Mouse (Mus musculus) stomach, embryonic 15.5 days (tissue): ENCODE data around the gene Zfp605. TPM values are rescaled to one million over a fixed set of nuclear protein-coding genes. Genes with fewer than 3 reads are reported as not detected.

Experiments used
- ATAC-seq: fragments of 200-750 bp; cut with Nextera tagmentation; 2 replicates; pipeline ENCODE4 v1.8.0; 2017; ENCODE audit warnings: low read depth, moderate number of reproducible peaks, moderate TSS enrichment; ENCODE audit not compliant: insufficient read depth, low FRiP score
- H3K27ac ChIP-seq: fragments of 300-500 bp; sonication (generic); 2 replicates; pipeline ENCODE4 v1.5.1; 2015; ENCODE audit warnings: mild to moderate bottlenecking, inconsistent platforms
- H3K27me3 ChIP-seq: fragments of 300-500 bp; sonication (generic); replicated peaks from 2 replicates; pipeline ENCODE4 v1.6.1; 2015; ENCODE audit warnings: inconsistent platforms
- H3K36me3 ChIP-seq: fragments of 300-500 bp; sonication (generic); 2 replicates; pipeline ENCODE4 v1.6.1; 2015; ENCODE audit warnings: inconsistent platforms
- H3K4me1 ChIP-seq: fragments of 300-500 bp; sonication (generic); 2 replicates; pipeline ENCODE4 v1.6.1; 2015; ENCODE audit warnings: inconsistent platforms
- H3K4me2 ChIP-seq: fragments of 300-500 bp; sonication (generic); 2 replicates; pipeline ENCODE4 v1.6.1; 2015; ENCODE audit warnings: mild to moderate bottlenecking, inconsistent platforms
- H3K4me3 ChIP-seq: fragments of 300-500 bp; sonication (generic); replicated peaks from 2 replicates; pipeline ENCODE4 v1.5.1; 2015; ENCODE audit warnings: inconsistent platforms
- H3K9ac ChIP-seq: fragments of 300-500 bp; sonication (generic); 2 replicates; pipeline ENCODE4 v1.6.1; 2015; ENCODE audit warnings: inconsistent platforms
- H3K9me3 ChIP-seq: fragments of 300-500 bp; sonication (generic); 2 replicates; pipeline ENCODE4 v1.6.1; 2016; ENCODE audit warnings: inconsistent platforms
- WGBS: fragments of 180-500 bp; shearing (Covaris S2); methylation state at CpG from one replicate; pipeline ENCODE4 v1.1.7; 2015; 5-methylcytosine and 5-hydroxymethylcytosine counted together
- polyA plus RNA-seq: library from polyadenylated mRNA; unstranded; fragments of >200 nt; fragmentation: Nextera tagmentation; extraction: Ambion mirVana; gene quantifications from 2 replicates; pipeline ENCODE4 v1.2.1, GENCODE M21; 2015

Zfp605 gene
- polyA plus RNA-seq, 1 experiment from 2014 or later, result 5.4 TPM

DNA sequence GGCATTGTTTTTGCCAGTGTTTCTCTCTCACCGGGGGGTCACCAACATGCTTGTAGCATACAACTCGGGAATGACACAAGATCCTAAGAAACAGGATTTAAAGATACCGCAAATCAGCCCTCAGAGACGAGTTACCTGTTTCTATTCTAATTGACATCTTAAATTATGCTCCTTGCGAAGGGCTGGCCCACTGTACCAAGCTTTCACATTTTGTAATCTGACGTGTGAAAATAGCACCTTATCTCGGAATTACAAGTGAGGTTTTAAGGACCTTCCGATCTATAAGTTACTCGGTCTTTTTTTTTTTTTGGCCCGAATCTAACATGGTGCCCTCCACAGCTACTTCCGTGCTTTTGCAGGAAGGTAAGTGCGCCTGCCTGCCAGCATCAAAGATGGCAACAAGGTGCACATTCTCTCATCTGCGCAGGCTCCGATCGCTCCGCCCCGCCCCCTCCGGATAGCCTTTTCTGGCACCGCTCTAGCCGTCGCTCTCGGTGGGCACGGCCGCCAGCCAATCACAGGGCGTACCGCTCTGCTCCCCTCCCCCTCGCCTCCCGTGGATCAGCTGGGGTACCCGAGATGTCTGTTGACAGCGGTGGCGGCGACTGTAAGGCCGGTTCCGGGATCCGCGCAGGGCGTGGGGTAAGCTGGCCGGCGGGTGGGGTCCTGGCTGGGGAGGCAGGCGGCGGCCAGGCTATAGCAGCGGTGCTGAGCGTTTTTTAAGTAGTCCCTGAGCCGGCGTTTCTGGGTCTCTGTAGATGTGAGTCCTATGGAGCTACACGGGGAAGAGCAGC is 25.6 kb downstream of the Zfp605 start, which contains the start of gene Chfr:
TSS of gene Chfr (plus strand) at position 550 of the 794 bp plus-strand sequence.
- Histone ChIP-seq H3K27me3 (no peaks in the 10 kb centered on the region), H3K27ac (peak within 1 kb of the TSS; percentile 58; the same call in 1 of the 2 replicates), H3K4me2 (peak within 1 kb of the TSS; percentile 81), H3K9me3 (no peaks in the 10 kb centered on the region), H3K36me3 (peaks cover 4% of the 10 kb centered on the region; the same call in 1 of the 2 replicates), H3K4me1 (no peaks in the 10 kb centered on the region), H3K4me3 (peak within 1 kb of the TSS; percentile 88), H3K9ac (peak within 1 kb of the TSS; percentile 59)
- peak; percentile 100 for ATAC-seq
- whole genome bisulfite sequencing, result 4% methylated on average over 46 of the region's 46 CpGs

DNA sequence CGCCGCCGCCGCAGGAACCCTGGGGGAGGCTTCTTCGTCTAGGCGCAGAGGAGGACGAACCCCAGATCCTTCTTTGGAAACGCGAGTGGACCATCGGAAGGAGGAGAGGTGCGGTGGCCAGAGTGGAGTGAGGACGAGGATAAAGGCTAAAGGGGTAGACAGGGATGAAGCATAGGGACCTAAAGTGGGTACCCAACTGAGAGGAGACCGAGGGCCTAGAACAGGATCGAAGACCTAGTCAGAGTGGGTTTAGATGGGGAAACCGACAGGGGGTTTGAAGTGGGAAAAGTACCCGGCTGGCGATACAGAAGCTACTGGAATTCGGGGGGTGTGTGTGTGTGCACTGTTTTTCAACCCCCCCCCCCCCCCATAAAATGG is 26.2 kb downstream of the Zfp605 start:
- no peak for ATAC-seq
- peak overlapping the region; percentile 88 for H3K4me3 ChIP-seq
- no peaks in the 10 kb centered on the region for H3K4me1 ChIP-seq
- H3K9ac ChIP-seq, result peak overlapping the region; percentile 59
- peak overlapping the region; percentile 58; the same call in 1 of the 2 replicates for H3K27ac ChIP-seq
- H3K4me2 ChIP-seq, result peak overlapping the region; percentile 81
- no peaks in the 10 kb centered on the region for H3K9me3 ChIP-seq
- peaks cover 4% of the 10 kb centered on the region; the same call in 1 of the 2 replicates for H3K36me3 ChIP-seq
- no peaks in the 10 kb centered on the region for H3K27me3 ChIP-seq
- 6% methylated on average over 18 of the region's 18 CpGs for WGBS

DNA sequence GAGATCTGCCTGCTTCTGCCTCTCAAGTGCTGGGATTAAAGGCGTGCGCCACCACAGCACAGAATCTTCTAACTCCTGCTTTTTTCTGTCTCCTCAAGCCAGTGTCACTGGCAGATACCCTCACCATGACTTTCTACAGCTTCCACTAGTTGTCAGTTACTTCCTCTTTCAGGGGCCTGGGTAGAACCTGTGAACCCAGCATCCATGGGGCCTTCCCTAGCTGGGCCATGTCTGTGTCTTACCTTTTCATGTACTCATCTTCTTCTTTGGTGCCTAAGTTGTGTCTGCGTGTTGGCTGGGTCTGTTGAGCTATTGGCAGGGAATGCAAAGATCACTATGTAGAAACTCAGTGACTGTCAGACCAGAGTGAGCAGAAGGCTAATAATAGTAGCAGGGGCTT is 27.9 kb downstream of the Zfp605 start:
- Histone ChIP-seq H3K27ac (no peak overlapping the region), H3K36me3 (peaks cover 4% of the 10 kb centered on the region; the same call in 1 of the 2 replicates), H3K4me1 (no peaks in the 10 kb centered on the region), H3K4me3 (no peak overlapping the region), H3K27me3 (no peaks in the 10 kb centered on the region), H3K9ac (no peak overlapping the region), H3K9me3 (no peaks in the 10 kb centered on the region), H3K4me2 (no peak overlapping the region)
- WGBS, result 95% methylated on average over 3 of the region's 3 CpGs
- ATAC-seq, result no peak

DNA sequence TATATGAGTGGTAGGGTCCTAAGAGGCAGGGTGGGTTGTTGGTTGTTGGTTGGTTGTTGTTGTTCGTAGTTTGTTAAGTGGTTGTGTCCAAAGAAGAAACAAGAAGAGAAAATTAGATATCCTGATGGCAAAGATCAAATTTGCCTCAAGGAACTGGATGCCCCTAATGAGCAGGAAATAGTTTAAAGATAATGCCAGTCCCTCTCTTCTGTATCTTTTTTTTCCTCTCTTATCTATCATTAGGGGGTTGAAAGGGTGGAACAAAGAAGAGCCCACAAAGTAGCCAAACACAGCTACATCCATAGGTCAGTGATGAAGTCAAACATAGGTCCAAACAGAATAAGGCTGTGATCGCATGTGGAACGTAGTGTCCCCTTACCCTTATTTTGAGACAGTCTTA is 29.4 kb downstream of the Zfp605 start:
- ATAC-seq, result no peak
- H3K27ac ChIP-seq, result no peak overlapping the region
- H3K9me3 ChIP-seq, result no peaks in the 10 kb centered on the region
- WGBS, result 92% methylated on average over 3 of the region's 3 CpGs
- no peak overlapping the region for H3K4me2 ChIP-seq
- H3K27me3 ChIP-seq, result no peaks in the 10 kb centered on the region
- H3K36me3 ChIP-seq, result peaks cover 13% of the 10 kb centered on the region
- no peak overlapping the region for H3K4me3 ChIP-seq
- H3K4me1 ChIP-seq, result no peaks in the 10 kb centered on the region
- no peak overlapping the region for H3K9ac ChIP-seq

DNA sequence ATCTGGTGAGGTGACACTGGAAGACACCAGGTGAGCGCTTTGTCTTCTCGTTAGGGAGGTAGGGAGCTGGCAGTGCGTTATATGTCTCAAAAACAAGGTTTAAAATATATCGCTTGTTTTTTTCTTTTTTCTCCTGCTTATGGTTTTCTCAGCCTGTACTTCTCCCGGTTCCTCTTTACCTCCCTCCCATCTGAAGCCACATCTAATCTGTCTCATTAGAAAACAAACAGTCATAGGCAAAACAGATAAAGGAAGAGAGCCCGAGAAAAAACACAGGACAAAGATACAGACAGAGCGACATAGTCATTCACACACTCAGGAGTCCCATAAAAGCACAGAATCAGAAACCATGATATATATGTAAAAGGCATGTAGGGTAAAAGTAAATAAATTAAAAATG is 30.5 kb downstream of the Zfp605 start:
- Histone ChIP-seq H3K9me3 (no peaks in the 10 kb centered on the region), H3K27ac (no peak overlapping the region), H3K4me3 (no peak overlapping the region), H3K27me3 (no peaks in the 10 kb centered on the region), H3K4me2 (no peak overlapping the region), H3K4me1 (no peaks in the 10 kb centered on the region), H3K36me3 (peaks cover 18% of the 10 kb centered on the region), H3K9ac (no peak overlapping the region)
- 91% methylated on average over 7 of the region's 7 CpGs for WGBS
- no peak for ATAC-seq

DNA sequence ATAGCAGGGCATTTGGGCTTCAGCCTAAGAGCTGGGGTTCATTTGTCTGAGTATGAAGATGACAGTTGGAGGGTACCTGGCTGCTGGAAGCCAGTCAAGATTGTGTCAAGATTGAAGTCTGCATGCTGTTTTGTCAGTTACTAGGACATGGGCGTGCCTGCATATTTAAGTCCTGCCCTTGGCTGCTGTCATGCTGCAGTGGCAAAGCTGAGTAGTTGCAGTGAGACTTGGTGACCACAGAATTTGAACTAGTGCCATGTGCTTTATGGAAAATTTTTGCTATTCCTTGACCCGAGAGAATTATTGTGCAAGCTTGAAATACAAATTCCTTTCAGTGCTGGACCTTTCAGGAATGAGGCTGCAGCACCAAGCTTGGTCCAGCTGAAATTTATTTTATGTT is 32.4 kb downstream of the Zfp605 start:
- no peak for ATAC-seq
- Histone ChIP-seq H3K4me3 (no peak overlapping the region), H3K4me1 (no peaks in the 10 kb centered on the region), H3K9me3 (no peaks in the 10 kb centered on the region), H3K9ac (no peak overlapping the region), H3K4me2 (no peak overlapping the region), H3K36me3 (peaks cover 28% of the 10 kb centered on the region), H3K27ac (no peak overlapping the region), H3K27me3 (no peaks in the 10 kb centered on the region)
- WGBS, result 89% methylated on average over 2 of the region's 2 CpGs

DNA sequence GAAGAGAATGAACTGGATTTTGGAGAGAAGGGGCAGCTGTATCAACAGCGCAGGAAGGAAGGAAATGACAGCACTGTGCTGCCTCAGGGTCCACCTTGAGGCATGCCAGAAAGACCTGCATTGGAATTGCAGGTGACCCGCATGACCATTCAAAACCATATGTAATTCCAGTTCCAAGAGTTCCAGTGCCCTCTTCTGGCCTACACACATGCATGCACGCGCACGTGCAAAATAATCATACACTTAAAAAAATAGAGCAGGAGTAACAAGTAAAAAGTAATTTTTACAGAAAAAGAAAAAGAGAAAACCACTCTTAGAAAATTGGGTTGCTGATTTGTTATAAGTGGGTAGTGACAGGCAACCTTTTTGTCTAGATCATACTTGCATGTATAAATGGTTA is 33.1 kb downstream of the Zfp605 start:
- no peak overlapping the region for H3K4me3 ChIP-seq
- H3K27me3 ChIP-seq, result no peaks in the 10 kb centered on the region
- peaks cover 28% of the 10 kb centered on the region for H3K36me3 ChIP-seq
- no peak overlapping the region for H3K4me2 ChIP-seq
- no peak overlapping the region for H3K9ac ChIP-seq
- 90% methylated on average over 5 of the region's 5 CpGs for WGBS
- no peak overlapping the region for H3K27ac ChIP-seq
- no peak for ATAC-seq
- H3K4me1 ChIP-seq, result no peaks in the 10 kb centered on the region
- no peaks in the 10 kb centered on the region for H3K9me3 ChIP-seq

DNA sequence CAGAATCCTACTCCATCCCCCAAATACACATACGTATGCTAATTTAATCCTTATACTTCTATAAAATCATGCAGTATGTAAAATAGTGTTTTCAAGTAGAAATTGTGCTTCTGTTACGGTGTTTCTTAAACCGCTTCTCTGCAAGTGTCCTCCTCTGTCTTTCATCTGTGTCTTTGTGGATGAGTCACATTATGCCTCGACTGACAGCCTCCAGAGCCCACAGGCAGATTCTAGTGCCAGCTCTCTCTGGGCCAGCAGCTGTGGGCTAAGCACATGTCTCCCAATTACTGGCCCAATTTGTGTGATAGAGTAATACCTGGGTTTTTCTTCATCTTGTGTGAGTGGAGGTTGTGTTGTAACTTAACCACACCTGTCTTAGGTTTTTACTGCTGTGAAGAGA is 59.5 kb downstream of the Zfp605 start:
- peaks cover 20% of the 10 kb centered on the region; the same call in 1 of the 2 replicates for H3K36me3 ChIP-seq
- ATAC-seq, result no peak
- no peaks in the 10 kb centered on the region for H3K9me3 ChIP-seq
- no peak overlapping the region for H3K4me3 ChIP-seq
- no peak overlapping the region for H3K27ac ChIP-seq
- no peak overlapping the region for H3K9ac ChIP-seq
- no peak overlapping the region for H3K4me2 ChIP-seq
- WGBS, result 94% methylated on average over 4 of the region's 4 CpGs
- H3K4me1 ChIP-seq, result no peaks in the 10 kb centered on the region
- no peaks in the 10 kb centered on the region for H3K27me3 ChIP-seq

DNA sequence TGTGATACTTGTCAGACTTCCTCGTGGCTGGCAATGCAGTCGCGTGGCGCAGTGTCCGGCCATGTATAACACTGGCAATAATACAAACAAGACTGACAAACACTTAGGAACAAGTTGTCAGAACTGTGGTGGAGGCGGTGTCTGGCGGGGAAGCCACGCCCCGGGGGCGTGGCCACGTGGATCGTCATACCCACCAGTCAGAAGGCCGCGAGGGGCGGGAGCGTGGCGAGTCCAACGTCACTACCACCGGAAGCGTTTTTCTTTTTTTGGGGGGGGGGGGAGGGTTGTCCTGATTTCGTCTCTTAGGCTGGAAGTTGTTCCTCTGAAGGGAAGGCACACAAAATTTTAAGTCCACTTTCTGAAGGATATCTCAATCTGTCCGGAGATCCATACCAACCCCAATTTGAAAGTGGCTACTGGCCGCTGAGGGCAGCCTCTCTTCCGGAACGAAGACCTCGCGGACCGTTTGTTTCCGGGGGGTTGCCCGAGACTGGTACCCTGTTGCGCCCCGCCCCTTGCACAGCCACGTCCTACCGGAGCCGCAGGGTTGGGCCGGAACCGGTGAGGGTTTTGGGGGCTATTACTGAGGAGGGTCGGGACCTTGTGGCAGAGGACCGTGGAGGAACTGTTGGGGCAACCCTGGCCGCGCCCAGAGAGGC is 66.6 kb downstream of the Zfp605 start, which contains the start of gene Golga3:
TSS of gene Golga3 (plus strand) at position 340 of the 659 bp plus-strand sequence.
- H3K9me3 ChIP-seq, result no peaks in the 10 kb centered on the region
- WGBS, result under 1% methylated on average over 41 of the region's 41 CpGs
- H3K4me3 ChIP-seq, result peak within 1 kb of the TSS; percentile 67
- no peaks in the 10 kb centered on the region for H3K36me3 ChIP-seq
- peak within 1 kb of the TSS; percentile 67 for H3K4me2 ChIP-seq
- H3K4me1 ChIP-seq, result peaks cover 3% of the 10 kb centered on the region; the same call in 1 of the 2 replicates
- peak within 1 kb of the TSS; percentile 80 for H3K27ac ChIP-seq
- H3K9ac ChIP-seq, result peak within 1 kb of the TSS; percentile 61
- ATAC-seq, result peak; percentile 98
- H3K27me3 ChIP-seq, result no peaks in the 10 kb centered on the region

DNA sequence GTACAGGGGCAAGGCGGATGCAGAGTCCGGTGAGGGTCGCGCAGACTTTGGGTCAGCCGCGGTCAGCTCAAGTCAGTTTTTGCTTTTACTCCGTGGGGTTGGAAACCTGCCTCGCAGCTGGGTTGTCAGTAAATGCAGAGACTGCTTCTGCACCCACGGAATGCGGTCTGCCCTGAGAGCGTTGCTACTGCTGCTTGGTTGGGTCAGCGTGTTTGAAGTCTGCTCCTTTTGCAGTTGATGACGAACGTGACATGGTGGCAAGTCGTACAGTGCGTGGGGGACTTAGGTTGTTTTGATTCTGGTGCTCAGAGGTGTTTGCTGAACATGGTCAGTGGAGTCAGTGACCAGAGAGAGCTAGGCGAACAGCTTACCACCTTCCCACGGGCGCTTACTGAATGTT is 67.1 kb downstream of the Zfp605 start:
- no peaks in the 10 kb centered on the region for H3K9me3 ChIP-seq
- no peaks in the 10 kb centered on the region for H3K36me3 ChIP-seq
- H3K4me1 ChIP-seq, result peaks cover 3% of the 10 kb centered on the region; the same call in 1 of the 2 replicates
- WGBS, result 1% methylated on average over 19 of the region's 19 CpGs
- peak overlapping the region; percentile 67 for H3K4me3 ChIP-seq
- ATAC-seq, result peak; percentile 16; the same call in 1 of the 2 replicates
- H3K9ac ChIP-seq, result peak overlapping the region; percentile 61
- no peaks in the 10 kb centered on the region for H3K27me3 ChIP-seq
- peak overlapping the region; percentile 62 for H3K4me2 ChIP-seq
- peak overlapping the region; percentile 80 for H3K27ac ChIP-seq

DNA sequence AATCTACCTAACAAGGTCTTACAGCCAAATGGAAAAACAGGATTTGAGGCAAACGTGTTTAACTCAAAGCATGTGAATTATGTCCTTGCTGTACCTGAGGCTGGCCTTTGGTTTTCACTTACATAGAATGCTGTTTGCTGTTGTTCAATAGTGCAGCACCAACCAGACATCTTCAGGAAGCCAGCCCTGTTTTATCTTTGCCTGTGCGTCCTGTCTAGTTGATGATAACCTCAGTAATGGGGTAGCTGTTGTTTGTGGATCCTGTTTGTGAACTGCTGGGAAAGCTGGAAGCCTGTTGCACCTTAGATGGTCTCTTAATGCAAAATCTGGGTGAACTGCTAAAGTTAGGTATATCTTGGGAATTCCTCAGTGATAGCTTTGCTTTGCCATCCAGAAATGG is 68.7 kb downstream of the Zfp605 start:
- Histone ChIP-seq H3K27ac (no peak overlapping the region), H3K4me2 (no peak overlapping the region), H3K27me3 (no peaks in the 10 kb centered on the region), H3K36me3 (no peaks in the 10 kb centered on the region), H3K4me3 (no peak overlapping the region), H3K9me3 (no peaks in the 10 kb centered on the region), H3K9ac (no peak overlapping the region), H3K4me1 (peaks cover 3% of the 10 kb centered on the region; the same call in 1 of the 2 replicates)
- 88% methylated on average over 2 of the region's 2 CpGs for WGBS
- ATAC-seq, result no peak
